Mouse (Mus musculus) intestine, postnatal 0 days (tissue): ENCODE data around the gene Cybc1. TPM values are rescaled to one million over a fixed set of nuclear protein-coding genes. Genes with fewer than 3 reads are reported as not detected.

Experiments used
- ATAC-seq: fragments of 200-750 bp; cut with Nextera tagmentation; 2 replicates; pipeline ENCODE4 v1.8.0; 2017; ENCODE audit warnings: mild to moderate bottlenecking, moderate TSS enrichment, moderate library complexity
- H3K27ac ChIP-seq: fragments of 300-500 bp; sonication (generic); 2 replicates; pipeline ENCODE4 v1.5.1; 2014; ENCODE audit warnings: mild to moderate bottlenecking, low read depth, low read length, moderate library complexity
- H3K27me3 ChIP-seq: fragments of 300-500 bp; sonication (generic); replicated peaks from 2 replicates; pipeline ENCODE4 v1.6.1; 2014; ENCODE audit warnings: low read length, mixed read lengths; ENCODE audit not compliant: control insufficient read depth, insufficient read depth
- H3K36me3 ChIP-seq: fragments of 300-500 bp; sonication (generic); 2 replicates; pipeline ENCODE4 v1.6.1; 2014; ENCODE audit warnings: mild to moderate bottlenecking, moderate library complexity; ENCODE audit not compliant: control insufficient read depth, insufficient read depth
- H3K4me1 ChIP-seq: fragments of 300-500 bp; sonication (generic); replicated peaks from 2 replicates; pipeline ENCODE4 v1.6.1; 2014; ENCODE audit warnings: antibody characterized with exemption, low read length, mixed read lengths; ENCODE audit not compliant: control insufficient read depth, insufficient read depth
- H3K4me2 ChIP-seq: fragments of 300-500 bp; sonication (generic); replicated peaks from 2 replicates; pipeline ENCODE4 v1.6.1; 2014; ENCODE audit warnings: low read depth, mild to moderate bottlenecking, moderate library complexity
- H3K4me3 ChIP-seq: fragments of 300-500 bp; sonication (generic); 2 replicates; pipeline ENCODE4 v1.5.1; 2014; ENCODE audit warnings: low read depth, low read length
- H3K9ac ChIP-seq: fragments of 300-500 bp; sonication (generic); 2 replicates; pipeline ENCODE4 v1.6.1; 2014; ENCODE audit warnings: mild to moderate bottlenecking, low read depth, low read length
- H3K9me3 ChIP-seq: fragments of 300-500 bp; sonication (generic); 2 replicates; pipeline ENCODE4 v1.6.1; 2016; ENCODE audit warnings: mixed run types; ENCODE audit not compliant: control insufficient read depth
- CTCF ChIP-seq: sonication (generic); IDR thresholded peaks from 2 replicates; pipeline ENCODE4 v1.5.1; 2016; ENCODE audit warnings: low read depth, mild to moderate bottlenecking, control low read depth, antibody characterized with exemption, moderate library complexity
- WGBS: fragments of 180-500 bp; shearing (Covaris S2); extraction: QIAGEN DNeasy Blood & Tissue Kit; methylation state at CpG from one replicate; pipeline ENCODE4 v1.1.7; 2014; 5-methylcytosine and 5-hydroxymethylcytosine counted together
- polyA plus RNA-seq: library from polyadenylated mRNA; unstranded; fragments of >200 nt; fragmentation: Nextera tagmentation; extraction: Ambion mirVana; gene quantifications from 2 replicates; pipeline ENCODE4 v1.2.1, GENCODE M21; 2015

The Cybc1 gene
- polyA plus RNA-seq, 1 experiment from 2014 or later: 21.0 TPM

DNA sequence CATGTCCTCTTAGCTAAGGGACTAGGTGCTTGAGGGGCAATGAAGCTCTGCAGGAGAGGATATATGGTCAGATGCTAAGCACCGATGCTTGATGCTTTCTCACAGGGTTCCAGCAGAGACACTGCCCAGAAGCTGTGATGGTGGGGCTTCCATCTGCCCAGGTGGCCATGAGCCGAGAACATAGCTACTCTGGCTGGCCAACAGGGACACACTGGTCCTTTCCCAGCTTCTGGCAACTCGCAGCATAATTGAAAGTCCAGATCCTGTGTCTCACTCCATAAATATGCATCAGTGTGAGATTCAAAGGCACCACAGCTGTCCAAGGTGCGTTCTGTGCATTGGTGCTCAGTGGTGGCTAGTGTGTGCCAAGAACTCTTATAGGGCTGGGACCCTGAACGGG is 55.9 kb downstream of the Cybc1 start:
- Histone ChIP-seq H3K27me3 (no peaks in the 10 kb centered on the region), H3K36me3 (no peaks in the 10 kb centered on the region), H3K9me3 (no peaks in the 10 kb centered on the region), H3K4me1 (no peaks in the 10 kb centered on the region), H3K27ac (no peak overlapping the region), H3K4me2 (no peak overlapping the region), H3K9ac (no peak overlapping the region), H3K4me3 (no peak overlapping the region)
- ATAC-seq: no peak
- 80% methylated on average over 5 of the region's 5 CpGs for WGBS
- TF ChIP-seq CTCF: no peak

Other genes starting within 250 kb of the Cybc1 start
- 62.0 and 65.6 TPM in 2 replicates for gene Csnk1d, start 238.0 kb downstream of the Cybc1 start, polyA plus RNA-seq
- gene Cd7, start 189.9 kb downstream of the Cybc1 start, polyA plus RNA-seq: 2.2 and 2.3 TPM in 2 replicates
- 159 and 166 TPM in 2 replicates for gene Sectm1b, start 165.8 kb downstream of the Cybc1 start, polyA plus RNA-seq
- 10.0 and 10.2 TPM in 2 replicates for gene Sectm1a, start 148.1 kb downstream of the Cybc1 start, polyA plus RNA-seq
- 0.33 and 0.56 TPM in 2 replicates for gene Tex19.2, start 110.6 kb downstream of the Cybc1 start, polyA plus RNA-seq
- not detected in 2 replicates for gene Tex19.1, start 83.2 kb downstream of the Cybc1 start, polyA plus RNA-seq
- not detected in 2 replicates for gene Uts2r, start 69.1 kb downstream of the Cybc1 start, polyA plus RNA-seq
- 7.3 and 8.4 TPM in 2 replicates for gene Hexdc, start 24.9 kb downstream of the Cybc1 start, polyA plus RNA-seq
- 33.7 and 34.8 TPM in 2 replicates for gene Ogfod3, start 24.6 kb downstream of the Cybc1 start, polyA plus RNA-seq
- gene Narf, start 7.9 kb upstream of the Cybc1 start, polyA plus RNA-seq: 13.5 and 13.9 TPM in 2 replicates
- 3.7 TPM in 2 replicates for gene Foxk2, start 30.7 kb upstream of the Cybc1 start, polyA plus RNA-seq
- 47.0 and 47.9 TPM in 2 replicates for gene Wdr45b, start 125.1 kb upstream of the Cybc1 start, polyA plus RNA-seq
- 2.2 and 3.4 TPM in 2 replicates for gene Rab40b, start 158.9 kb upstream of the Cybc1 start, polyA plus RNA-seq
- gene Fn3krp, start 192.1 kb upstream of the Cybc1 start, polyA plus RNA-seq: 3.4 and 3.5 TPM in 2 replicates
- 0.51 and 0.60 TPM in 2 replicates for gene Fn3k, start 205.6 kb upstream of the Cybc1 start, polyA plus RNA-seq
- 29.9 and 31.5 TPM in 2 replicates for gene Tbcd, start 222.6 kb upstream of the Cybc1 start, polyA plus RNA-seq